Mouse (Mus musculus) regulatory T cell (primary cell): ENCODE data around the gene Pdlim1.

ENCODE experiments used
- in situ Hi-C: fragments of 300-600 bp; cut with MboI, MseI; formaldehyde crosslinking; loops from one replicate; pipeline ENCODE4 v1.15.1; 2025; ENCODE audit warnings: high pct_unique_total_duplicates

The Pdlim1 gene

GRCm38 (mm10) chr19:40284704-40285103, 13.1 kb upstream of the Pdlim1 start:
- in situ Hi-C loops = no loop called here

GRCm38 (mm10) chr19:40283415-40283814, 11.8 kb upstream of the Pdlim1 start:
- in situ Hi-C loops = no loop called here

GRCm38 (mm10) chr19:40278372-40279023, 6.9 kb upstream of the Pdlim1 start:
- in situ Hi-C loops = no loop called here

DNA sequence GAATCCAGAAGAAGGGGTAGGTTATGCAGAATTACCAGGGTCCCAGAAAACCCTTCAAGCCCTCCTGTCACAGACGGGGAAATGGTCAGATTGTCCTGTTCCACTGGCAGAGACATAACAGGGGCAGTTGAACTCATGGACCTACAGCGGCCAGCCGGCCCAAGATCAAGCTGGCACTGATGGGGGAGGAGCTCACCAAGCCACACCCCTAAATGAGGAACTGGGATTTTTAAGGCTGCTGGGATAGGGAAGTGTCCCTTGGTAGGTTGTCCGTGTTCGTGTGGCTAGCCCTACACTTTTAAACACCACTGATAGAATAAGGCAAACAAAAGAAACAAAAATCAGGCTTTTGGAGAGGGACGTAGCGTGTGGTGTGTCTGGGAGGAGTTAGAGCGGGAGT, 5.9 kb upstream of the Pdlim1 start:
- in situ Hi-C loops = no loop called here

- in situ Hi-C loops = no loop called here
These were observed 4.0 kb upstream of the Pdlim1 start for GRCm38 (mm10) chr19:40275401-40276188.

DNA sequence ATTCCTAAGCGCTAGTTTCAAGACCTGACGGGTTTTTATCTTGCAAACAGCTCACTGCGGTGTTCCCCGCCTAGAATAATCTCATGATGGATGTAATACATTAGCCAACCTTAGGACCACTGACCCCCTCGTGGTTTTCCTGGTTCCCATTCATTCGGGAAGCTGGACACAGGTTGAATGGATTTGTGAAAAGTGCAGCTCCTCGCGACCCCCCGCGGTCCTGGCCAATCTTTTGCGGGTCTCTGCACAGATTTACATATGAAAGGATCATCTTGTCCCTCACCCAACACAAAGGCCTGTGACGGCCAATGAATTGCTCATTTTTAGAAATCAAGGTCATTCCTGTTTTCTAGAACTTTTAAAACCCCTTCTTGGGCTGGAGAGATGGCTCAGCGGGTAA, 1.0 kb upstream of the Pdlim1 start:
- in situ Hi-C loops = loop anchor here (25.0 kb wide), 1 partner anchor 1435 kb away; the partner anchor contains the start of gene Tbc1d12

DNA sequence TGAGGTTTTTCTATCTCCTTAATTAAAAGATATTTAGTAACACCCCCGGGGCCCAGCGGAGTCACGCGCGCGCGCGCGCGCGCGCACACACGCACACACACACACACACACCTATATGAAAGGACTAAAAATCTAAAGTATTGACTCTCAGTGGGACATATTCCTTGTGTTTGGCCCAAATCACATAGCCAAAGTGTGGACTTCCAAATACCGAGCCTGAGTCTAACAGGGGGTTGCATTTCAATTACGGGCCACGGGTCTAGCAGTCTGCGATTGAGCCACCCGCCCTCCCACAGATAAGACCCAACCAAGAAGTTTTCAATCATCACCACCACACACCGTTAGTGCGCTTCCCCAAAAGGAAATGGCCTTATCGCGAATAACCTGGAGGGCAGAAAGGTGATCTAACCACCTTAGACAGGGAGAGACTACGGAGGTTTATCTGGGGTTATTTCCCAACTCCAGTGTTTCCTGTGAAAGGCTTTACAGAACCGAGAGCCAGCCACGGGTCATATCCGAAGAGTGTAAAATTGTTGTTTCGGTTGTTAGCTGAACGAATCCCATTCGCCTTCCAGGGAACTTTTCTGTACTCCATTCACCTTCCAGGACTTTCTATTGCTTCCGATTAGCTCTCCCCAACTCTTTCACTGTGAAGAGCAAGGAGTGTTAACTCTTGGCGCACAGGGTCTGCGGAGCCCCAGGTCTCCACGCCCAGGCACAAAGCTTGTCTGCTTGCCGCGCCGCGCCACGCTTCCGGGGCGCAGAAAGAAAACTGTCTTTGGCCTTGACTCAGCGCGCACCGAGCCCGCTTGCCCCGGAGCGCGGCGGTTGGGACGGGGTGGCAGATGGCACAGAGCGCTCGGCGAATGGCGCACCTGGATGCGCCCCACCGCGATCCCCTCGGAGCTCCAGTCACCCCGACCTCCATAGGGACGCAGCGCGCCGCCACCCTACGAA, 1.0 kb downstream of the Pdlim1 start:
- in situ Hi-C loops = loop anchor here (25.0 kb wide), 1 partner anchor 1433 kb away; the partner anchor contains the start of gene Tbc1d12

- in situ Hi-C loops = loop anchor here (25.0 kb wide), 1 partner anchor 1432 kb away; the partner anchor contains the start of gene Tbc1d12
These were observed 2.1 kb downstream of the Pdlim1 start for GRCm38 (mm10) chr19:40269526-40269925.

DNA sequence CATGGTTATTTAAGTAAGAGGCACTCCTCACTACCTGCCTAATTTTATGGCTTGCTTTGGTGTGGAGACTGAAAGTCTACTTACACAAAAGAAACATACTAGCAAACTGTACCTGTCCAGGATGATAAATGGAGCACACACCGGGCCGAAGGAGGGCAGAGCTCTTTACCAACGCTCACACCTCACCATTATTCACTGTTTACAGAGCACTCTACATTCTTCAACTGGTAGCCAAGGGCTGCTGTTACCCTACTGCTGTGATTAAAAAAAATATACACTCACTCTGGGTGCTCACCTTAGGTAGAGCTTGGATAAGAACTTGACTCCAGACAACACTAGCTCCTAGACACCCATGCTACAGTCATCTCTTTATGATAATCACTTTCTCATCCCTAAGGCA, 3.1 kb downstream of the Pdlim1 start:
- in situ Hi-C loops = loop anchor here (25.0 kb wide), 1 partner anchor 1431 kb away; the partner anchor contains the start of gene Tbc1d12

GRCm38 (mm10) chr19:40267380-40267779, 4.3 kb downstream of the Pdlim1 start:
- in situ Hi-C loops = loop anchor here (25.0 kb wide), 1 partner anchor 1430 kb away; the partner anchor contains the start of gene Tbc1d12

DNA sequence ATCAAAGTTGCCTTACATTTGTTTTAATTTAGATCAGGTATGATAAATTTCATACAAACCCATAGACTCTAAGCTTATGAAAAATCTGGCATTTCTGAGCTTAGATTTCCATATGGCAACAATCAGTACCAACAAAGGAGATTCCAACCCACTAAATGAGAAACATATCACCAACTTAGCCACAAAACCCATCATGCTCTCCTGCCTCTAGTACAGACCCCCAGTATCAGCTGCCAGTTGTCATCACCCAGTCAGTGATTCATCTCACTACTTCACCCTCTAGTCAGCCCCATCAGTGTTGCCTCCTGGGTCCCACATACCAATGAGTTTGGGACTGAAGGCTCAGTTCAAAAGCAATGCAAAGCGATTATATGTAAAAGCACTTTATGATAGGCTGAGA, 12.2 kb downstream of the Pdlim1 start:
- in situ Hi-C loops = loop anchor here (25.0 kb wide), 1 partner anchor 1422 kb away; the partner anchor contains the start of gene Tbc1d12

DNA sequence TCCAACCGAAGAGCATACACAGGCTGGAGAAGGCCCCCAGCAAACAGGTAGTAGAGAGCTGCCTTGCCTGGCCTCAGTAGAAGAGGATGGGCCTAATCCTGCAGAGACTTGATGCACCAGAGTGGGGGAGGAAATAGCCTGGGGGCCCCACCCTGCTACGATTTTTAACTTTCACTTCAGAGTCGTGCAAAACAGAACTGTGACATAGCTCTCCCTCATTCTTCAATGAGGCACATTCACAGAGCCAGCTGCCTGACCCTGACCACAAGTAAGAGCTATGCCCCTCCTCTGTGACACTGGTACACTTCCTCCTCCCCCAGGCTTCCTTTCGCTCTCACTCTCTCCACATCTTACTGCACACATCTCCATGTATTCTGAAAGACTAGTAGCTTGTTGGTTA, 14.2 kb downstream of the Pdlim1 start:
- in situ Hi-C loops = loop anchor here (25.0 kb wide), 1 partner anchor 1420 kb away; the partner anchor contains the start of gene Tbc1d12

GRCm38 (mm10) chr19:40256376-40257050, 15.1 kb downstream of the Pdlim1 start:
- in situ Hi-C loops = loop anchor here (25.0 kb wide), 1 partner anchor 1419 kb away; the partner anchor contains the start of gene Tbc1d12

DNA sequence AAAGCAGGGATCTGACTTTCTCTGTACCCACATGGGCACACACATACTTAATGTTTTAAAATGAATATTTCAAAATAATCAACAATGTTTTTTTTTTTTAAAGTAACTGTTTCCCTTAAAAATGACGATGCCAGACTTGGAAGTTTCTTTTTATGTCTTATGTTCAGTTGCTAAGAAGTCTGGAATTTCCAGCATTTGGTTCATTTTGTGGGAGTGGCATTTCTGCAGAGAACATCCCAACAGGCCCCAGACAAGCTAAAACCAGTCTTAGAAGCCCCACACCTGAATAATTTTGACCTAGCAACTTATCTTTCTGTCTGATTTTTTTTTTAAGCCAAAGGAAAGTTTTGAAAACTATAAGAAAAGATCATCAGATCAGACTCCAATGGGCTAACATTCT, 16.1 kb downstream of the Pdlim1 start:
- in situ Hi-C loops = loop anchor here (25.0 kb wide), 1 partner anchor 1418 kb away; the partner anchor contains the start of gene Tbc1d12

DNA sequence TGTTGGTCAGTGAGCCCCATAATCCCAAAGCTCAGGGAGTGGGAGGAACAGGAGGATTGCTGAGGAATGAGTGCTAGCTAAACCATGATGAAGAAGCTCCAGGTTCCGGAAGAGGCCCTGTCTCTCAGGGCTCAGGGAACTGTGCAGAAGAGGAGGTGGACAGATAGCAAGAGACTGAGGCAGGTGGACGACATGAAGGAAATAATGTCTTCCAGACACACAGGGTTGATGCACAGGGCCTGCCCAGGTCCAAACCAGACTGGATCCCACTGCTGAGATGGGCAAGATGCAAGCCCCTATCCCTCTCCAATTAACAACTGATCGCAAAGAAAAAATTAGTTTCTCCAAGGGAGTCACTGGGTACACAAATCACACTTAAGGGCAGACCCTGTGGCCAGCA, 16.9 kb downstream of the Pdlim1 start:
- in situ Hi-C loops = loop anchor here (25.0 kb wide), 1 partner anchor 1417 kb away; the partner anchor contains the start of gene Tbc1d12

GRCm38 (mm10) chr19:40253768-40254167, 17.9 kb downstream of the Pdlim1 start:
- in situ Hi-C loops = loop anchor here (25.0 kb wide), 1 partner anchor 1416 kb away; the partner anchor contains the start of gene Tbc1d12

GRCm38 (mm10) chr19:40251115-40251514, 20.5 kb downstream of the Pdlim1 start:
- in situ Hi-C loops = loop anchor here (25.0 kb wide), 1 partner anchor 1414 kb away; the partner anchor contains the start of gene Tbc1d12

DNA sequence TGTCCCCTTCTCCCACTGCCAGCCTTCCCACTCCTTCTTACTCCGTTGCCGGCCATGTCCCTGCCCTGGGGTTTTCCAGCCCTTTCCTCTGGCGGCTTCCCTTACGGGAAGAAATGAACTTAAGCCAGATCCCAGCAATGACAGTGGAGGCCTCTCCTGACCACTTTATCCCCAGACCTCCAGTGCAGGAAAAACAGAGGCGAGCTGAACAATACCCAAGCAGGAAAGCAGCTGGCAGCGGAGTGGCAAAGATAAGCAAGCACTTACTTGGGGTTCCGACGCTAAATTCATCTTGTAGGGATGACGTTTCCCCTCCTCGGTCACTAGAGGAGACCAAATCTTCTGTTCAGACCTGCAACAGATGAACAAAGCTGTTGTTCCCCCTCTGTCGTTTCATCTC, 22.3 kb downstream of the Pdlim1 start:
- in situ Hi-C loops = no loop called here

DNA sequence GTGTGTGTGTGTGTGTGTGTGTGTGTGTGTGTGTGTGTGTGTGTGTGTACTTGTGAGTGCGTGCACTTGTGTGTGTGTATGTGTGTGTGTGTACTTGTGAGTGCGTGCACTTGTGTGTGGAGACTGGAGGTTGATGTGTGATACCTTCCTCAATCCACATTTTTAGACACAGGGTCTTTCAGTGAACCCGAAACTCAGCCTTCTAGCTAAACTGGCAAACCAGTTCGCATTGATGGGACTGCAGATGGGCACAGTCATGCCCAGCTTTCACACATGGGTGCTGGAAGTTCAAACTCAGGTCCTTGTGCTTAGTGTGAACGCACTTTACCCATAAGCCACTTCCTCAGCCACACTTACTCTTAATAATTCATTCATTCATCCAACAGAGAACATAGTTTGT, 23.2 kb downstream of the Pdlim1 start:
- in situ Hi-C loops = no loop called here

GRCm38 (mm10) chr19:40247268-40247666, 24.4 kb downstream of the Pdlim1 start:
- in situ Hi-C loops = no loop called here
